Mouse (Mus musculus) common myeloid progenitor, adult 5-6 weeks (primary cell): Measurements from ENCODE around the gene Lrrc57. TPM values are rescaled to one million over a fixed set of nuclear protein-coding genes. Genes with fewer than 3 reads are reported as not detected.

Source experiments
- ATAC-seq: replicated peaks from 2 replicates; pipeline ENCODE4 v1.8.0; 2016; ENCODE audit warnings: low read depth, mild to moderate bottlenecking, moderate TSS enrichment, inconsistent platforms; ENCODE audit not compliant: poor library complexity, severe bottlenecking
- total RNA-seq: library from RNA; stranded (forward); fragments of 200-1000, 187-1606 nt; gene quantifications from 2 replicates; pipeline ENCODE4 v1.2.3, GENCODE M21; 2017

Lrrc57 gene
- total RNA-seq, result 15.0 and 22.8 TPM in 2 replicates

DNA sequence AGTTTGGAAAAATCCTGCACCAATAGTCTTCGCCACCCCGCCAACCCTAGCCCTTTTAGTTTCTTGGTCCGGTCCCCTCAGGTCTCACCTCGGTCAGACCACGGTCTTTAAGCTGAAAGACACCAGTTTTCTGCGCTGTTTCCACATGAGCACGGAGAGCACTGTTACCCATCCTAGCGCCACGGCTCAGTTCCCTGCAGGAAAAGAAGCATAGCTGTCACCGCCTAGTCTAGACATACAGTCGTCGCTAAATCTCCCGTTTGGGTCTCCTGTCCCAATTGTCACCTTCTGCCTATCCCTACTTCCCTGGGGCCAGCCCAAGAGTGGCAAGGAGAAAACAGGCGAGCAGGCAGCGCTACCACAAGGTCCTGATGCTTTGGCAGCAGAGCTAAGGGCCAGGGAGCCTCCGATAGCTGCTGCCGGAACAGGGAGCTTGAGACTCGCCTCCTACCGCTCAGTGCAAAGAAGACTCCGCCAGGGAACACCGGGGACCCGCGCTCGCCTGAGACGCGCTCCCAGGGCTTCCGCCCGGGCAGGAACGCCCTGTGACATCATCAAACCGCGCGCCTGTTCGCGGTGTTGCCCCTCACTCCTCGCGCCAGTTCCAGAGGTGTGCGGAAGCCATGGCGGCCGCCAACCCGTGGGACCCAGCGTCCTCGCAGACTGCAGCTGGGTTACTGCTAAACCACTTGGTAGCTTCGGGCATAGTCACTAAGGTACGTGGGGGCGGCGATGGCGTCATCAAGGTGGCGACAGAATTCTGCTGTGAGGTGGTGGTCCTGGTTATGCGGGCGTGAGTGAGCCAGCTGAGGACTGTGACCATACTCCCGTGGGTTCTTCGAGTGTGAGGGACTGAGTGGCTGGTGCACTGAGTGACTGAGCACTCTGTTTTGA lies at the start of gene Lrrc57, which contains the start of gene Haus2:
TSS of gene Lrrc57 (minus strand) at position 691 of the 894 bp plus-strand sequence.
TSS of gene Haus2 (plus strand) at position 554 of the 894 bp plus-strand sequence.
- ATAC-seq, result peak; percentile 96

DNA sequence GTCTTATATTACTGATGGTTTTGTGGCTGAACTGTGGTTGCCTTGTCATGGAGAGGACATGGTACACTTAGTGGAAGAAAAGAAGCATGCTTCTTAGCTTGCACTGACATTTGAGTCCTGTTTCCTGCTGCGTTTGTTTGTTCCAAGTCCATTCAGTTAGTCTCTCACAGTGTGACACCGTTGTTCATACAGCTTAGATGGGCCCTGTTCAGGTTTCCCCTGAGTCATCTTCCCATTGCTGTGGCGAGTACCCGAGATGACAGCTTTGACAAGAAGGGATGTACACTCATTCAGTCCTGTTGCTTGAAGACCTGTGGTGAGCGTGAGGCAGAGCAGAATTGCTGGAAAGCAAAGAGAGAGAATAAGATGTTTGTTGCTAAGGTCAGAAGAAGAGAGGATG lies 49.2 kb upstream of the Lrrc57 start:
- ATAC-seq, result peak; percentile 20

DNA sequence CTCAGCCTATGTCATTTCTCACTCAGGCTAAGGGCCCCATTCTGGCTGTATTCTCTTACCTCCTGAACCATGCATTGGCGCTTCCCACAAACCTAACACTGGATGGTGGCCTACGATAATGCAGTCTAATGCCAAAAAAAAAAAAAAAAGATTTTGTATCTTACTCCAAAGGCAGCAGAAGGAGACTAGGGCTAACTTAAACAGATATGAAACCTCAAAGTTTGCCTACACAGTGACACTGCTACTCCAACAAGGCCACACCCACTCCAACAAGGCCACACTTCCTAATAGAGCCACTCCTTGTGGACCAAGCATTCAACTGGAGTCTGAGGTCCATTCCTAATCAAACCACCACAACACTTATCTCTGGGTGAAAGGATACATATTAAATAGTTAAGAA lies 47.4 kb upstream of the Lrrc57 start:
- peak; percentile 16 for ATAC-seq

DNA sequence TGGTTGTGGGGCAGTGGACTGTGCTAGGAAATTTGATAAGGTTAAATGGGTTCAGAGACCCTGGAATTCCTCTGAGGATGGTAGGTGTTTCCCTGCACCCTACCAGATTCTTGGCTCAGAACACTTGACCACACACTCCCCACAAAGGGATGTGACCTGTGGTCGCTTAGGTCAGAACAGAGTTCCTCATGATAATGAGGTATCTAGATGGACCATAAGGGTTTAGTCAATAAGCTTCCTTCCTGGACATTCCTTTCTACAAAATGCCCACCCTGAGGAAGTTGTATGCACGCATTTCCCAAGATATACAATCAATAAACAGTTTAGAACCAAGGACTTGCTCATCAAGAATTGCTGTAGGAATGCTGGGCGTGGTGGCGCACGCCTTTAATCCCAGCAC lies 46.6 kb upstream of the Lrrc57 start:
- no peak for ATAC-seq

DNA sequence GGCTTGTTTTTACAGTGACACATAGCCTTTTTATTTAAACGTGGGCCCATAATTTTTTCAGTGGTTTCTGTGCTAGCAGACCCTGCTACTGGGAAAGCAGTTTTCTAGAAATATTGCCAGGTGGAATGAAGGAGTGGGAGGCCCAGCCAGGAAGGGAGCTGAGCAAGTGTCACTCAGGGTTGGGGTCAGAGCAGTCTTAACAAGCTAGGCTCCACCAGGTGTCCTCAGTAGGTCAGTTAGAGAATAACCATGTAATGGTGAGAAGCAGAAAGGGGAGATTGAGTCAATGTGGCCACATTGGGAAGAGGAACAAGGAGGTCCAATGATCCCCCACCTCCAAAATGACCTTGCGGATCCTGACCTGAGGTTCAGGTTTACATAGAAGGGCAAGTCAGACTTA lies 45.4 kb upstream of the Lrrc57 start:
- no peak for ATAC-seq

DNA sequence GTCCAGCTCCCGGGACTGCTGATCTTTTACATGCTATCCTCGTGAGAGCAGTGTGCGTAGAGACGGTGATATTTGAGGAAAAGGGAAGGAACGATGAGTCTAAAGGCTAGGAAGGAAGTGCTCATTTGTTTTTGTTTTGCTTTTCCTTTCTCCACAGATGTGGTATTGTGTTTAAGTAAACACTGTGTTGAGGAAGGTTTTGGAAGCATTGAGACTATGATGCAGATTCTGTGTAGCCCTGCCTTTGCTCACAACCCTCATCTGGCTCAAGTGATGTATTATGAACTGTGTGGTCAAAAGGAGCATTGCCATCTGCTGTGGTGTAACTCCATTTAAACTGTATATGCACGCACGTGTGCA lies 43.6 kb upstream of the Lrrc57 start:
- ATAC-seq, result no peak

DNA sequence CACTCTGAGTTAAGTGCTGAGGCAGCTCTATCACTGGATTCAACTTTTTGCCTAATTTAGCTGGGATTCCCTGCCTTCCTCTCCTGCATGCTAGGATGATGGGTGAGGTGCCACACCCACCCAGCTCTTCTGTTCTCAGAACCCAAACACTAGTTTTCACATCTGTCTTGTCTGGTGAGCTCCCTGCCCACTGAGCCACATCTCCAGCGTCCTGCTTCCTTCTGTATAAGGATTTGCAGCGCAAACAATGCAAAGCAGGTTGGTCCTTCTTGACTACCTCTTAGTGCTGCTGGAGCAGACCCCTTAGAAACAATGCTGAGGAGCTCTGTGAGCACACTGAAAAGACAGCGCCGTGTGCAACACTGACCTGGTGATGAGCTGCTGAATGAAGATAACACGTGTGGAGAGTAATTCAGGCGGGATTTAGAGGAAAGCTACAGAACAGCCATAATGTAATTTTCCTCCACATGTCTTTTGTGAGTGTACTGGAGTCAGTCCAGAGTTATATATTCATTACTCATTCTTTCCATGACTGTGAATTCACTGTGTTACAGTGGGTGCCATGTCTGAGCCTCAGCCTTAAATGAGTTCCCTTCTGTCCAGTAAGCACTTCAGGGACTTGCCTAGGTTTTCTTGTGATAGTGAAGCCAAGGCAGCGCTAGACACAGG lies 43.1 kb upstream of the Lrrc57 start:
- no peak for ATAC-seq

DNA sequence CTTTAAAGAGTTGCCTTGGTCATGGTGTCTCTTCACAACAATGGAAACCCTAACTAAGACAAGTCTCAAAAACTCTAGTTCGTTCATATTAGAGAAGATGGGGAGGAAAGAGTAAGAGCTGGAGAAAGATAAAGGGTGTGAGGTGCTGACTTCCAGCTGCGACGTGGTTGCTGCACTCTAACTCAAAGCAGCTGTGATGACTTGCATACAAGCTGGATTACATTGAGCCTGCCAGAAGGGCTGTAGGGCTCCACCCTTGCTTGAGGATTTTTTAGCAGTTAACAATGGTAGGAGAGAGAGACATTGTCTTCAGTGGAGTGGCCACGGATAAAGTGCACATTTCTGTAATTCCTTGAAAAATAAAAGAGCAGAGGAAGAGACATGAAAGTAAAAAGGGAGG lies 37.5 kb upstream of the Lrrc57 start:
- no peak for ATAC-seq

DNA sequence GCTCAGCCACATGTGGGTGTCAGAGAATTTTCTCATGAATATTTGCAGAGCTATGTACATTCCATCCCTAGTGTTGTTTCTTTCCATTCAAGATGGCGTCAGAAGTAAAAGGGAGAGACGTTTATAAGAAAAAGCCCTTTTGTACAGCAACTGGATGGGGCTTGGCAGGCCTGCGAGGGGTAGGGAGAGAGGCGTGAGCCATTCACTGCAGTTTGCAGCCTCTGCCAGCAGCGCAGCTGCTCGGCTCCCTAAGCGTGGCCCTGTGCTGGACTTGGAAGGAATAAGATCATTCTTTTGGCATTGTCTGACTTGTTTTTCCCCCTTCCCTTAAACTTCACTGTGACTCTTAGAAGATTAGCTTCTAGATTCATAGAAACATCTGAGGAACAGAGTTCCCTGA lies 34.5 kb upstream of the Lrrc57 start:
- no peak for ATAC-seq

DNA sequence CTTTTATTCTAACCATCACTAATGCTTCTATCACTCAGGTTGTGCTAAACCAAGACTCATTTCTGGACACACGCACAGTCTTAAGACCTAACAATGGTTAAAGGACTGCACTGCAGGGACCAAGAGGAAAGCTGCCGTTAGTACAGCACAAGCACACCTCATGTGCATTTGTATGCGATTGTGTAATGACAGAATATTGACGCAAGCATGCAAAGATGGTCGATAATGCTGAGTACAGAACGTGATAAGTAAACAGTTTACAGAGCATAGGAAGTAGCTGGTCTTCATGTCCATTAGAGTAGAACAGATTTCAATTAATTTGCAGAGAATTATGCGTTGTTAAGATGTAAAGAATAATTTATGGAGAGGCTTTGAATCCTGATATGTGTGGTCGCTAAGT lies 31.5 kb upstream of the Lrrc57 start:
- ATAC-seq, result no peak

DNA sequence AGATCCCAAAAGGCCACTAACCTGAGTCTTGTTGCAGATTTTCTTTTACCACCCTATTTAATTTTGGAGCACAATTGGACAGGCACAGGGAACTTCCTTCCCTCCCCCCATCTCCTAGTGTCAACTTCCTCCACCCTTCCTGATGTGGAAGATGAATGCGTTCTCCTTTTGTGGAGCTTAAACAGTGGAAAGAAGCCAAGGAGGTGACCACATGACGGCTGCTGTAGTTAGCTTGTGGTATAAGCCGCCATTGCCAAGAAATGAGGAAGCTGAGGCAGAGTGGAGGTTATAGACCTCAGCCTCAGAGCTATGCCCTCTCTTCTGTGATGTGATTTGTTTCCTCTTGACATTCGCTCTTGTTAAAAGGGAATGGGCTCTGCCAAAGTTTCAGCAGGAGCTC lies 22.6 kb upstream of the Lrrc57 start:
- peak; percentile 71 for ATAC-seq

DNA sequence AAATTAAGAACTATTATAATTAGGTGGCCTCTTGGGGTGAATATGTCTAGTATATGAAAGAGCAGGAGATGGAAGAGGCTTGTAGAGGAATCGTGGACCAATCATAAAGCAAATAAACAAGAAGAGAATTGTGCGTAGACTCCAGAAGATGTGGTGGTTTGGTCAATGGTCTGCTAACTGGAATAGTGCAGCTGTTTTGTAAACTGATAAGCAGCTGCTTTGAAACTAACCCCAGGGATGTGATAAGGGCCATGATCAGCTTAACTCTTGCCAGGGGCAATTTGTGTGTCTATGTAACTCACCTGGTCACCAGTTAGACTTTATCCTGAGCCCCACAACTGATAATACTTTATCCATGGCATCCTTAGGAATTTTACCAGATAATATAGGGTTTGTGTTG lies 22.2 kb upstream of the Lrrc57 start:
- 0 out of 2 replicates have a peak, but pooled peaks have one; percentile 7 for ATAC-seq

DNA sequence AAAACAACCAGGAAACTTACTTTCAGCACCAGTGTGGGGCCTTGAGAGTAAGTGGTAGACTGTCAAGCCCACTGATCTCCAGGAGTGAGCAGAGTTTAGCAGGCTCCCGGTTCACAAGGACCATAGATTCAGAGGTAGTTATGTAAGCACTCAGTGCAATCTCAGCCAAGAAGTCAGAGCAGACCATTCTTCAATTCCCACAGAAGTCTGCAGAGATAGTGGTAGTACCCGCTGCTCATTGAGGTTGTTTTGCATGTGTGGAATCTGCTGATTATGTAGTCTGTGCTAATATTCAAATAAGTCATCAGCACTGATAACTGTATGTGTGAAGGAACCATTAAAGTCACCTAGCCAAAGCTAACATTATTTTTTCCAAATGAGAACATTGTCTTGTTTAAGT lies 21.3 kb upstream of the Lrrc57 start:
- no peak for ATAC-seq

DNA sequence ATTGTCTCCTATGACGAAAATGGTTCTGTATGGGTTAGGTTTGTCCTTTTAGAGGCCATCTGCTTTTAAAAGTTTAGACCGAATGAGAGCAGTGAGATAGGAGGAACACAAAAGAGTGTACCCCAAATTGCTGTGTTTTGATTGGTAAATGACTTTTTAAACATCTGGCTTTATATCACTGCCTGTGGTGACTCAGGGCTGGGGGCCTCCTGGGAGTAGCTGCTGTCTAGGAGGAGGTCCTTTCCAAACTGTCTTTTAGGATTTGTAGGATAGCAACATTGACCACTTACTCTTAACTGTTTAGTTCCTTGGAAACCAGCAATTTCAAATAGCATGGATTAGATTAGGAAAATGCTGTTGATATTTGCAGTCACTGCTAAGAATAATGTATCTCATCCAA lies 20.9 kb upstream of the Lrrc57 start:
- no peak for ATAC-seq

DNA sequence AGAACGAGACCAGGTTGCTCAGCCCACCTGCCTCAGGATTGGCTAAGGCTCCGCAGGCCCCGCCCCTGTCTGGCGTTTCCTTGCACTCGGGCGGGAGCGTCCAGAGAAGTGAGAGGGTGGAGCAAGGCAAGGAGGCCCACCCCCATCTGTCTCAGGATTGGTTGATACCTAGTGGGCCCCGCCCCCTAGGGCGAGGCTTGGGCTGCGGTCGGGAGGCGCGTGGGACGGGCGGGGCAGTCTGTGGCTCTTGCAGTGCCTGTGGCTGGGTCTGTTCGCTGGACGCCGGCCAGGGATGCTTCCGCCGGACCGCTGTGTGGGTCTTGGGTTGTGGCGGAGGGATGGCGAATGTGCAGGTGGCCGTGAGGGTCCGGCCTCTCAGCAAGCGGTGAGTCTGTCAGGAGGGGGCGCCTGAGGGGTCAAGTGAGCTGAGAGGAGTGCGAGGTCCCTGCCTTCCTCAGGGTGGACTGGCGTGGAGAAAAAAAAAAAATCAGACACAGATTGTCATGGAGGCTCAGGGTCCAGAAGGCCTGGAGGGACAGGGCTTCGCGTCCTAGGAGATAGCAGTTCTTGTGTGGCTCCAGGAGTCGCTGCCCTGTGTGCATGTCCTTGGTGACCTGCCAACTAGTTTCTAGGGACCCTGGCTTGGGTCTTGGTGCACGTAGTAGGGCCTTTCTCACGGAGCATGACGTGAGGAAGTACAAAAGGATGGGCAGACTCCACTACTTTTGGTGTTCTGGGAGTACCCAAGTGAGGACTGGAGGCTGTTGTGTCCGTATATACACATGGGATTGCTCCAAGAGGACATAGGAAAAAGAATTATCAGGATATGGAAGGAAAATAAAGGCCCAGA lies 19.8 kb upstream of the Lrrc57 start, which contains the start of gene Stard9:
TSS of gene Stard9 (plus strand) at position 236 of the 850 bp plus-strand sequence.
- ATAC-seq, result peak; percentile 95

DNA sequence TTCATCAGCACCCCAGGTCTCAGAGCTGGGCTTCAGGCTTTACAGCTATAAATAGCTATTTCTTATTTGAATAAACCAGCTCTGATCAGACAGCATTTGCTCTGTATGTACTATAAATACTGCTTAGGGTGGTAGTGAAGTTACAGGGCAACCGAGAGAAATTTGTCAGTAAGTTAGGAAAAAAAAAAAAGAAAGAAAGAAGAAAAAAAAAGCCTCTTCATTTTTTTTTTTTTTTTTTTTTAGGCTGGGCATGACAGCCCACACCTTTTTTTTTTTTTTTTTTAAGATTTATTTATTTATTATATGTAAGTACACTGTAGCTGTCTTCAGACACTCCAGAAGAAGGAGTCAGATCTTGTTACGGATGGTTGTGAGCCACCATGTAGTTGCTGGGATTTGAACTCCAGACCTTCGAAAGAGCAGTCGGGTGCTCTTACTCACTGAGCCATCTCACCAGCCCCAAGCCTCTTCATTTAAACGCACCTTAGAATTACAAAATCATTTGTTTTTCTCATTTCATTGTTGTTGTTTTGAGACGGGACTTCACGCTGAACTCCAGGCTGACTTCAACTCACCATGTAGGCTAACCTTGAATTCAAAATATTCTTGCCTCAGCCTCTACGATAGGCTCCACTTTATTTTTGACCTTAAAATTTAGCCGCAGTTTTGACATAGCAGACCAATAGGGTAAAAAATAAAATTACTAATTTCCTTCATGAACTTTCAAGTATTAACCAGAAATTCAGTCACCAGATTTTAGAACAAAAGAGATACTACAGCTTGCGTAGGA lies 19.0 kb upstream of the Lrrc57 start:
- ATAC-seq, result no peak

DNA sequence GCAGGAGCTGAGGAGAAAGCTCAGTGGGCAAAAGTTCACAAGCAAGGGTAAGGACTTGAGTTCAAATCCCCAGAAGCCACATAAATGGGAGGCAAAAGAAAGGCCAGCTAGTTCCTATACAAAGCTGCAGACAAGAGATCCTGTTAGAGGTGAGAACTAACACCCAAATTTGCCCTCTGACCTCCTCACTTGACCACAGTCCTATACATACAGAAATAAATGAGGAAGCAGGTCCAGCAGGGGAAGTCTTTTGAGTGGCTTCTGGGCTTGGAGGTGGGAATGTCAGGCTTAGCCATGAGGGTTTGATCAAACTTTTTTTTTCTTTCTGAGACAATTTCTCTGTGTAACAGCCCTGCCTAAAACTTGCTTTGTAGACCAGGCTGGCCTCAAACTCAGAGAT lies 13.6 kb upstream of the Lrrc57 start:
- no peak for ATAC-seq

DNA sequence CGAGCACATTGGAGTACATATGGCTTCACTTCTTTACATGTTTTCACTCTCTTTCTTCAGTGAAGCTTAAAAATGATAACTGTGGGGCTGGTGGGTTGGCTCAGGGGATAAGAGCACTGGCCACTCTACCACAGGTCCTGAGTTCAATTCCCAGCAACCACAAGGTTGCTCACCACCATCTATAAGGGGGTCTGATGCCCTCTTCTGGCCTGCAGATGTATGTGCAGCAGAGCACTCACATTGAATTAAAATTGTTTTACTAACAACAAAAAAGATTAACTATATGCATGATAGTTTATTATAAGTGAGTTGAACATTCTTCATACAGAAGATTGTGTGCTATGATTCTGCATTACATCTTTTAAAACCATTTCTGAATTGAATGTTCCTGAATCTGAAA lies 10.2 kb upstream of the Lrrc57 start:
- no peak for ATAC-seq

DNA sequence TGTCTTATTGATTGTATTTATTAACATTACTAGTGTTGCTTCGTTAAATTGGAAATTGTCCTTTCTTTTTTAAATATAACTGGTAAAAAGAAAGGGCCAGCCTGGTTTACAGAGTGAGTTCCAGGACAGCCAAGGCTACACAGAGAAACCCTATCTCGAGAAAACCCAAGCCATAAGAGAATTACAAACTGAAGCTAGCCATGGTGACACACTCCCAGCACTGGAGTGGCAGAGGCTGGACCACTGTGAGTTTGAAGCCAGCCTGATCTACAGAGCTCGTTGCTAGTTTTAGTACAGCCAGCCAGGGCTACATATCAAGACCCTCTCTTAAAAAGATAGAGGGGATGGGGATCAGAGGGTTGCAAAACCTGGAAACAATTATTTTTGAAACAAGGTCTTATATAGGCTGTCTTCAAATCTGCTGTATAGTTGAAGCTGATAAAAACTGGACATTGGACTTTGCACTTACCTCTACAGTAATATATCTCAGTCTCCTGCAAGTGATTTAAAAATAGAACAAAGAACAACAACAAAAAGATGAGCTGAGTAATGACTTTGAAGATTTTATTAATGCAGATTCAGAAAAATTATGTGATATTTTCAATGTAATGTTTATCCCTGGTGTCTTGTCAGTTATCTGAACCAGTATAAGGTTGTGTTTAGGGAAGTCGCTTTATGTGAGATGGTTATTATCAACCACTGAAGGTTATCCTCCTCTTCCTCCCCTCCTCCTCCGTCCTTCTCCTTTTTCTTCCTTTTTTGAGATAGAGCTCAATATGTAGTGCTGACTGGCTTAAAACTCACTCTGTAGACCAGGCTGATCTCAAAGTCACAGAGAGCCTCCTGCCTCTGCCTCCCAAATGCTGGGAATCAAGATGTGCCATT lies 7.2 kb upstream of the Lrrc57 start:
- ATAC-seq, result no peak
